Mouse (Mus musculus): ENCODE results near the gene Tyro3. TPM values are rescaled to one million over a fixed set of nuclear protein-coding genes. Genes with fewer than 3 reads are reported as not detected.

Gene Tyro3
- polyA plus RNA-seq, 1 experiment from 2014 or later = 11.0 TPM

DNA sequence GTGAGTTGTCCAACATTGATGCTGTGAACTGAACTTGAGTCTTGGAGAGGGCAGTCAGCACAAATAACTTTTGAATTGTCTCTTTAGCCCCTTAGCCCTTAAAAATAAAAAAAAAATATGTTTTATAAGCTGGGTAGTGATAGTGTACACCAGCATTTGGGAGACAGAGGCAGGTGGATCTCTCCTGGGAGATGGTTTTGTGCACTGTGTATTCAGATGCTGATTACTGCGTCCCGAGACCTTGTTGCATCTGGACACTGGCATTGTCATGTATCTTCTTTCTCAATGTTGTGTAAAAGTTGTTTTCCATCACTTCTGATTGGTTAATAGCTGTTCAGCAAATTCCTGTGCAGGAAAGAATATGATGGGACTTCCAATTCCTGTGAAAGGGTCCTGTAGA is 59.8 kb downstream of the Tyro3 start:
- H3K27me3 ChIP-seq = peaks cover 12% of the 10 kb centered on the region
- POLR2A ChIA-PET = no interaction called here
- in situ Hi-C loops (cut with MboI; ENCODE audit: low pct_unique_long_range_greater_than_20kb) = no loop called here
- DNase-seq (ENCODE audit: low read depth, low spot score) = no peak
- no peak for ATAC-seq
- TF ChIP-seq CTCF (IDR thresholded peaks at IDR 0.05) = no peak
- CTCF ChIA-PET = no interaction called here

DNA sequence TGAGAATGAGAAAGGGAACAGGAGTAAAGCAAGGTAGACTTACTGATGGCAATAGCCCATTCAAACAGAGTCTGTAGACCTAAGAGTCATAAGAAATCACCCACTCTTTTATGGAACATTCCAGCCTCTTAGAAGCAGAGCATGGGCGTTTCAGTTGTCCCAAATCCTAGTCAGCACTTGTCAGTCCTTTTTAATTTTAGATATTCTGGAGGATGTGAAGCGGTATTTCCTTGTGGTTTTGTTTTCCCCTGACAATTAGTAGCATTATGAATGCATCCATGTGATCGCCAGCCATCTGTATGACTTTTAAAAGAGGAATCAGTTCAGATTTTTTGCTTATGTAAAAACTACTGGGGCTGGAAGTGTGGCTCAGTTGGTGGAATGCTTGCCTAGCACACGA is 67.0 kb downstream of the Tyro3 start:
- no peak for TF ChIP-seq CTCF (IDR thresholded peaks at IDR 0.05)
- in situ Hi-C loops (cut with MboI; ENCODE audit: low pct_unique_long_range_greater_than_20kb) = no loop called here
- no peak for ATAC-seq
- DNase-seq (ENCODE audit: low read depth, low spot score) = no peak
- ChIA-PET CTCF (no interaction called here), POLR2A (no interaction called here)
- peaks cover 51% of the 10 kb centered on the region for H3K27me3 ChIP-seq

Other genes starting within 250 kb of the Tyro3 start
- gene Nusap1, start 179.4 kb upstream of the Tyro3 start, polyA plus RNA-seq (2021) = 27.9 TPM
- 16.3 TPM for gene Oip5, start 179.3 kb upstream of the Tyro3 start, polyA plus RNA-seq (2021)
- gene Ndufaf1, start 134.9 kb upstream of the Tyro3 start, polyA plus RNA-seq (2021) = 36.7 TPM
- gene Rtf1, start 122.7 kb upstream of the Tyro3 start, polyA plus RNA-seq (2021) = 36.0 TPM
- 0.30 TPM for gene Itpka, start 55.4 kb upstream of the Tyro3 start, polyA plus RNA-seq (2021)
- gene Ltk, start 37.3 kb upstream of the Tyro3 start, polyA plus RNA-seq (2021) = 14.5 TPM
- 19.1 TPM for gene Rpap1, start 10.2 kb upstream of the Tyro3 start, polyA plus RNA-seq (2021)
- gene Mga, start 99.5 kb downstream of the Tyro3 start, polyA plus RNA-seq (2021) = 17.8 TPM
- 15.3 TPM for gene Mapkbp1, start 175.0 kb downstream of the Tyro3 start, polyA plus RNA-seq (2021)
- gene Jmjd7, start 229.8 kb downstream of the Tyro3 start, polyA plus RNA-seq (2021) = 12.0 TPM
- gene Gm28042, start 229.8 kb downstream of the Tyro3 start, polyA plus RNA-seq (2021) = 9.5 TPM
- gene Pla2g4b, start 235.7 kb downstream of the Tyro3 start, polyA plus RNA-seq (2021) = 5.6 TPM